Mouse (Mus musculus) thymus, adult 2 months (tissue): ENCODE results near the gene Kdm4c.

ENCODE experiments used
- CTCF ChIP-seq: fragments of 200-500 bp; IDR thresholded peaks from 2 replicates; pipeline ENCODE4 v1.5.1; 2012; ENCODE audit warnings: mild to moderate bottlenecking, control low read depth, low read length, moderate library complexity, borderline replicate concordance; ENCODE audit not compliant: control insufficient read depth, poor library complexity, insufficient read depth; ENCODE audit errors: extremely low read depth
- POLR2A ChIP-seq: fragments of 200-500 bp; IDR thresholded peaks from 2 replicates; pipeline ENCODE4 v1.6.1; 2012; ENCODE audit warnings: mild to moderate bottlenecking, low read length, control low read depth, moderate library complexity; ENCODE audit not compliant: control insufficient read depth, poor library complexity, insufficient read depth; ENCODE audit errors: extremely low read depth

DNA sequence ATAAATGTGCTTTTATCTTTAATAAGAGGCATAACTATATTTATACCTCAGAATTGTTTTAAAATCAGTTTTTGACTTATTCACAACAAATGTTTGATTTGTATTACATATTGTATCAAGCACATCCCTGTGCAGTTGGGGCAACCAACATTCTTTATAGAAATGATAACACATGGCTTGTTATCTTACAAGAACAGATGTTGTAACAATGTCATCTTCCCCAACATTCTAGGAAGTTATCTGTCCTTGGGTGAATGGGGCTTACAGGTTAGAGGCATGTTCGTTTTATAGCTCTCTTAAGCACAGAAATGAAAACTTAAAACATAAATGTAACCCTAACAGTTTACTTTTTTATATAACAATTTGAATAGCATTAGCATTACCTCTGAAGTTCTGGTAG, 177.5 kb downstream of the Kdm4c start:
- TF ChIP-seq CTCF (no peak), POLR2A (no peak)
